Mouse (Mus musculus): Measurements from ENCODE around the gene Abhd16b.

- TF ChIP-seq CTCF (IDR thresholded peaks at IDR 0.05 in 2 of 3, conservative IDR thresholded peaks at IDR 0.05 in 1 of 3; ENCODE audit: control insufficient read depth in 1 of 3, insufficient read depth in 1 of 3, low read depth in 2 of 3, low read length in 3 of 3, poor library complexity in 1 of 3, severe bottlenecking in 1 of 3) (no peak), USF2 (IDR thresholded peaks at IDR 0.05; ENCODE audit: borderline replicate concordance in 1 of 2, insufficient read depth in 1 of 2, low read depth in 1 of 2, low read length in 2 of 2) (no peak), MAFK (IDR thresholded peaks at IDR 0.05; ENCODE audit: borderline replicate concordance, low read depth, low read length) (no peak), ELF1 (IDR thresholded peaks at IDR 0.05; ENCODE audit: low read depth, low read length) (no peak), MAX (IDR thresholded peaks at IDR 0.05; ENCODE audit: low read length) (no peak), MXI1 (IDR thresholded peaks at IDR 0.05; ENCODE audit: low read depth, low read length) (no peak), POLR2AphosphoS2 (IDR thresholded peaks at IDR 0.05; ENCODE audit: low read length) (no peak), RAD21 (IDR thresholded peaks at IDR 0.05; ENCODE audit: low read depth, low read length) (no peak), CHD1 (IDR thresholded peaks at IDR 0.05; ENCODE audit: low read depth, low read length) (no peak), EP300 (IDR thresholded peaks at IDR 0.05; ENCODE audit: low read depth in 1 of 2, low read length in 2 of 2) (no peak), SIN3A (IDR thresholded peaks at IDR 0.05; ENCODE audit: low read length) (no peak), TBP (IDR thresholded peaks at IDR 0.05; ENCODE audit: low read depth, low read length) (no peak), POLR2AphosphoS5 (IDR thresholded peaks at IDR 0.05; ENCODE audit: borderline replicate concordance, low read depth, low read length) (no peak)
These were observed 33.8 kb upstream of the Abhd16b start, which contains the start of gene Zbtb46 for GRCm38 (mm10) chr2:181459153-181459672.

All from MEL (cell line).